Mouse (Mus musculus) retina, postnatal 1 day (tissue): Measurements from ENCODE around the gene Slc4a8.
"Not testable (repeated sequence)": the region's sequence is repeated elsewhere in the genome, so short reads cannot be mapped to it uniquely, and the experiment has no call there.

Experiments used
- DNase-seq: peaks from one replicate; pipeline ENCODE4 v3.0.0-alpha.2; 2012

The Slc4a8 gene

GRCm38 (mm10) chr15:100775189-100776166 is 13.9 kb downstream of the Slc4a8 start:
- DNase-seq = peak; percentile 59

GRCm38 (mm10) chr15:100776424-100776823 is 14.9 kb downstream of the Slc4a8 start:
- DNase-seq = peak; percentile 39

- DNase-seq = peak; percentile 76
Measured at GRCm38 (mm10) chr15:100777020-100778016, 15.8 kb downstream of the Slc4a8 start.

- no peak for DNase-seq
Measured at GRCm38 (mm10) chr15:100779896-100780295, 18.3 kb downstream of the Slc4a8 start.

- DNase-seq = no peak
Measured at GRCm38 (mm10) chr15:100783244-100783987, 21.9 kb downstream of the Slc4a8 start.

GRCm38 (mm10) chr15:100790219-100790618 is 28.7 kb downstream of the Slc4a8 start:
- DNase-seq = no peak

- no peak for DNase-seq
Measured at GRCm38 (mm10) chr15:100792324-100792723, 30.8 kb downstream of the Slc4a8 start.

GRCm38 (mm10) chr15:100800914-100801313 is 39.4 kb downstream of the Slc4a8 start:
- DNase-seq = no peak

GRCm38 (mm10) chr15:100808062-100808461 is 46.5 kb downstream of the Slc4a8 start:
- no peak for DNase-seq

- DNase-seq = no peak
Measured at GRCm38 (mm10) chr15:100808484-100808883, 46.9 kb downstream of the Slc4a8 start.

GRCm38 (mm10) chr15:100810243-100810642 is 48.7 kb downstream of the Slc4a8 start:
- DNase-seq = no peak

- no peak for DNase-seq
Measured at GRCm38 (mm10) chr15:100813501-100813900, 52.0 kb downstream of the Slc4a8 start.

- DNase-seq = no peak
Measured at GRCm38 (mm10) chr15:100814066-100814465, 52.5 kb downstream of the Slc4a8 start.

GRCm38 (mm10) chr15:100815310-100815709 is 53.8 kb downstream of the Slc4a8 start:
- no peak for DNase-seq

GRCm38 (mm10) chr15:100818860-100819259 is 57.3 kb downstream of the Slc4a8 start:
- no peak for DNase-seq

GRCm38 (mm10) chr15:100821824-100822223 is 60.3 kb downstream of the Slc4a8 start:
- DNase-seq = no peak

- DNase-seq = not testable (repeated sequence)
Measured at GRCm38 (mm10) chr15:100822370-100822769, 60.8 kb downstream of the Slc4a8 start.

GRCm38 (mm10) chr15:100825249-100825856 is 63.8 kb downstream of the Slc4a8 start:
- DNase-seq = peak; percentile 32

GRCm38 (mm10) chr15:100826076-100826475 is 64.5 kb downstream of the Slc4a8 start:
- no peak for DNase-seq

GRCm38 (mm10) chr15:100829775-100830174 is 68.2 kb downstream of the Slc4a8 start:
- no peak for DNase-seq

- peak; percentile 50 for DNase-seq
Measured at GRCm38 (mm10) chr15:100830682-100831081, 69.1 kb downstream of the Slc4a8 start.

GRCm38 (mm10) chr15:100832144-100832543 is 70.6 kb downstream of the Slc4a8 start:
- DNase-seq = no peak
